Mouse (Mus musculus) ES-E14 (cell line): ENCODE results near the gene Rbpj. TPM values are rescaled to one million over a fixed set of nuclear protein-coding genes. Genes with fewer than 3 reads are reported as not detected.

Source experiments
- DNase-seq: peaks from one replicate; pipeline ENCODE4 v3.0.0-alpha.2; 2013; ENCODE audit warnings: low read depth, low spot score
- H3K27ac ChIP-seq: 2 replicates; pipeline ENCODE4 v1.5.1; 2012; ENCODE audit warnings: low read depth, mild to moderate bottlenecking, low read length, moderate library complexity, mixed read lengths; ENCODE audit not compliant: poor library complexity, insufficient read depth, severe bottlenecking
- H3K36me3 ChIP-seq: 2 replicates; pipeline ENCODE4 v1.6.1; 2012; ENCODE audit warnings: mild to moderate bottlenecking, low read length, moderate library complexity, mixed read lengths; ENCODE audit not compliant: control insufficient read depth, poor library complexity, insufficient read depth, severe bottlenecking
- H3K4me1 ChIP-seq, 2 experiments: fragments of 150-350 bp in 1 of 2; sonication (generic) in 1 of 2; 2 replicates each; pipeline ENCODE4 v1.6.1; 2012; ENCODE audit warnings: low read length in 2 of 2, mild to moderate bottlenecking in 1 of 2, mixed read lengths in 1 of 2; ENCODE audit not compliant: control insufficient read depth in 2 of 2, insufficient read depth in 2 of 2, poor library complexity in 1 of 2
- H3K4me3 ChIP-seq, 2 experiments: fragments of 150-350 bp in 1 of 2; sonication (generic) in 1 of 2; 2 replicates each; pipeline ENCODE4 v1.5.1; 2012; ENCODE audit warnings: low read length in 2 of 2, low read depth in 1 of 2, mild to moderate bottlenecking in 1 of 2, mixed read lengths in 1 of 2; ENCODE audit not compliant: insufficient read depth in 1 of 2, poor library complexity in 1 of 2, severe bottlenecking in 1 of 2
- H3K9ac ChIP-seq: 2 replicates; pipeline ENCODE4 v1.6.1; 2012; ENCODE audit warnings: low read depth, mild to moderate bottlenecking, low read length, mixed read lengths; ENCODE audit not compliant: poor library complexity, insufficient read depth, severe bottlenecking
- H3K9me3 ChIP-seq: fragments of 150-350 bp; sonication (generic); 2 replicates; pipeline ENCODE4 v1.6.1; 2012; ENCODE audit warnings: low read depth, mild to moderate bottlenecking, low read length; ENCODE audit not compliant: control insufficient read depth, insufficient read depth
- CHD2 ChIP-seq: IDR thresholded peaks from 2 replicates; pipeline ENCODE4 v1.6.1; 2014; ENCODE audit warnings: mild to moderate bottlenecking, low read depth, low read length, inconsistent platforms
- HCFC1 ChIP-seq: IDR thresholded peaks from 2 replicates; pipeline ENCODE4 v1.6.1; 2012; ENCODE audit warnings: low read length, inconsistent platforms, borderline replicate concordance; ENCODE audit not compliant: insufficient read depth
- MAFK ChIP-seq: IDR thresholded peaks from 2 replicates; pipeline ENCODE4 v1.6.1; 2014; ENCODE audit warnings: mild to moderate bottlenecking, low read depth, low read length, inconsistent platforms; ENCODE audit not compliant: insufficient read depth
- ZC3H11A ChIP-seq: IDR thresholded peaks from 2 replicates; pipeline ENCODE4 v1.6.1; 2012; ENCODE audit warnings: low read depth, mild to moderate bottlenecking, inconsistent platforms, low read length, borderline replicate concordance
- ZNF384 ChIP-seq: IDR thresholded peaks from 2 replicates; pipeline ENCODE4 v1.6.1; 2012; ENCODE audit warnings: low read depth, low read length, inconsistent platforms
- in situ Hi-C, 2 experiments: fragments of 600-800 bp; cut with MboI; formaldehyde crosslinking; loops; one replicate each; pipeline ENCODE4 v1.15.1; 2025; ENCODE audit warnings: low sequenced_read_pairs in 2 of 2, inconsistent platforms in 1 of 2; ENCODE audit not compliant: unreplicated experiment in 2 of 2
- total RNA-seq: library from RNA; depleted of rRNA; stranded (reverse); fragments of 300-350 nt; gene quantifications from 2 replicates; pipeline ENCODE4 v1.2.3, GENCODE M21; 2012

The Rbpj gene
- total RNA-seq, 1 experiment, result 159 TPM

DNA sequence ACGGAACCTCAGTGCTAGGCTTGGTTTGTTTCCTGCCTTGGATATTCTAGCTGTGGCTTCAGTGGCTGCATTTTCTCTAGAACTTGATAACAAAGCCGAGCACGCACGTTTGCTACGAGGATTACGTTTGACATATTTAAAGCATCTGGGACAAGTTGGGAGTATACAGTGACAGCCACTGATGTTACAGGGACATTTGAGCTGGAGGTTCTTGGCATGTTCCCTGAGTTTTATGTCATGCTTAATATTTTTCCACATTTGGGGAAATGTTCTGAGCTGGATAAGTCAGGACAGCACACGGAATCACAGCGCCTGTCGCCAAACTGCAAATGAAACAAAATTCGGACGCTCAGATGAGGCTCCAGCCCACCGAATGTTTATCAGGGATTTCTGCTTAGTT, 69.1 kb downstream of the Rbpj start:
- in situ Hi-C loops, result no loop called here
- TF ChIP-seq ZC3H11A (no peak), ZNF384 (no peak), CHD2 (no peak), HCFC1 (no peak), MAFK (no peak)

GRCm38 (mm10) chr5:53536635-53537554, 70.9 kb downstream of the Rbpj start:
- H3K27ac ChIP-seq, result no peak overlapping the region
- no peak overlapping the region for H3K4me3 ChIP-seq
- DNase-seq, result no peak
- in situ Hi-C loops, result no loop called here
- TF ChIP-seq CHD2 (no peak), ZNF384 (no peak), ZC3H11A (no peak), HCFC1 (no peak), MAFK (no peak)
- peaks cover 7 to 17% of the 10 kb centered on the region in 2 experiments for H3K4me1 ChIP-seq
- no peaks in the 10 kb centered on the region for H3K9me3 ChIP-seq
- H3K9ac ChIP-seq, result no peak overlapping the region
- H3K36me3 ChIP-seq, result no peaks in the 10 kb centered on the region

More for the DNA sequence above, 69.1 kb downstream of the Rbpj start:
- Histone ChIP-seq H3K36me3 (no peaks in the 10 kb centered on the region), H3K9ac (no peak overlapping the region), H3K4me3 (no peak overlapping the region), H3K4me1 (peaks cover 5 to 12% of the 10 kb centered on the region in 2 experiments), H3K27ac (no peak overlapping the region), H3K9me3 (no peaks in the 10 kb centered on the region)
- DNase-seq, result no peak

GRCm38 (mm10) chr5:53539860-53540633, 74.1 kb downstream of the Rbpj start:
- no peaks in the 10 kb centered on the region for H3K36me3 ChIP-seq
- DNase-seq, result no peak
- in situ Hi-C loops, result no loop called here
- H3K27ac ChIP-seq, result peak overlapping the region; percentile 71; the same call in 1 of the 2 replicates
- H3K9me3 ChIP-seq, result no peaks in the 10 kb centered on the region
- H3K9ac ChIP-seq, result peak overlapping the region; percentile 66; the same call in 1 of the 2 replicates
- peaks cover 19 to 31% of the 10 kb centered on the region in 2 experiments for H3K4me1 ChIP-seq
- H3K4me3 ChIP-seq, result peak overlapping the region in 1 of 2 experiments; percentile 40; a peak in 1 of 4 replicates
- TF ChIP-seq HCFC1, result no peak
- no peak for TF ChIP-seq CHD2
- TF ChIP-seq MAFK, result no peak

DNA sequence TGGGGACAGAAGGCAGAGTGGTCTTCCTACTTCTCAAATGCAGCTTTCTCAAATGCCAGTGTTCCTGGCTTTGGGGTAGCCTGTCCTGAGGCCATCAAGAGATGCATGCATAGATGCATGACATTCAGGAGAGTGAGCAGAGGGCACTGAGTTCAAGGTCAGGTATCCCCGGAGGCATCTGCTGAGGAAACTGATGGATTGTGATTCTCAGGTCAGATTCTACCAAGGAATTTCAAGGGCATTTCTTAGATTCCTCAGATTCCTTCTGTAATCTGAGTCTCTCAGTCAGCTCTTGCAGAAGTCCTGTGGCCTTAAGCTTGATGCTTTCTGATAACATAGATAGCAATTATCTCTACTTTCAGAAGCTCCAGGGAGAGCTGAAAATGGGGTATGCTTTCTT, 76.1 kb downstream of the Rbpj start:
- Histone ChIP-seq H3K36me3 (no peaks in the 10 kb centered on the region), H3K9me3 (no peaks in the 10 kb centered on the region), H3K27ac (peak overlapping the region; percentile 94; the same call in 1 of the 2 replicates), H3K4me3 (peak overlapping the region in 1 of 2 experiments; percentile 18; a peak in 1 of 4 replicates), H3K9ac (peak overlapping the region; percentile 50; the same call in 1 of the 2 replicates), H3K4me1 (peaks cover 18 to 36% of the 10 kb centered on the region in 2 experiments)
- in situ Hi-C loops, result no loop called here
- TF ChIP-seq CHD2 (peak; percentile 81), MAFK (no peak), ZNF384 (no peak), ZC3H11A (no peak)
- DNase-seq, result peak; percentile 96
